Mouse (Mus musculus) heart, adult 11 months (tissue): ENCODE data around the gene Gm10134.
A peak's percentile ranks its signal among the peaks of the same experiment; 100 is the strongest.

Experiments used
- DNase-seq: peaks from one replicate; pipeline ENCODE4 v3.0.0; 2022

Gene Gm10134

DNA sequence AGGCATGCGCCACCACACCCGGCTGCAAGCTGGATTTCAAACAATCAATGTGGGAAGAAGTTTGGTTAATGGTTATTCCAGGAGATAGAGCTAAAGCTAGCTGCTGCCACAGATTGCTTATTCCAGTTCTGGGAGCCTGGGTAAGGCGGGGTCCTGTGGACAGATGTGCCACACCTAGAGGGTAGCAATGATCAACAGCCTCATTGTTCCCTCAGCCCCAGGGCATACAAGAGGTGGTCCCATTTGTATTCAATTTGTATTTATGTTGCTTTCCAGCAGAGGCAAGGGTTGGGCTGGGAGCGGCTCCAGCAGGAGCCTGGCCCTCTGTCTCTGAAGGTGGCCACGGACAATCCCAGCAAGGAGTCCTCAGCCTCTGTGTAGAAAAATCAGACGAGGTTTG lies 396 bp downstream of the Gm10134 start:
- DNase-seq, result peak; percentile 81

GRCm38 (mm10) chr2:28511600-28511999 lies 5.7 kb downstream of the Gm10134 start:
- DNase-seq, result peak; percentile 15

DNA sequence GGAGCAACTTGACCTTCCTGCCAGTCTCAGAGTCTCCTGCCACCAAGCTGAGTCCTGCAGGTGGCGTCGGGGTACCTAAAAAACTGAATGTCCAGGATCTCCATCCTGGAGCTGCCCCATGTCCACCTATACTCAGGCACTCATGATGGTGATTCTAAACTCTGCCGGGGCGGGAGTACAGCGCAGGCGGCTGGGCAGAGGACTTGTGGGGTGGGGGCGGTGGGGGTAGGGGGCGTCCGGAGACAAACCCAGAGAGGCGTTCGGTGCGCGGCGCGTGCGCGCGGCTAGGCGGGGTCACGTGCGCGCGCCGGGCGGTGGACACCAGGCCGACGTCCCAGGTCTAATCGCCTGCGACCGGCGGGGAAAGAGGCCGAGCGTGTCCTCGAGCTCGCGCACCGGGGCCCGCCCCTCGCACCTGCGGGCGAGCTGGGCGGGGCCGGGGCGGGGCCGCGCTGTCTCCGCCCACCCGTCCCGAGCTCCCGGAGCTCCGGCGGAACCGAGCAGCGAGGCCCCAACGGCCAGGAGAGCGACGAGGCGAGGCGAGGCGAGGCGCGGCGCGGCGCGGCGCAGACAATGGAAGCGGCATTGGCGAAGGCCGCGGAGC lies 7.0 kb downstream of the Gm10134 start, which contains the start of gene Ralgds:
Gene Ralgds, plus strand, starts transcription at position 328 of the 604 bp plus-strand sequence.
- DNase-seq, result peak; percentile 95

GRCm38 (mm10) chr2:28513431-28514370 lies 7.8 kb downstream of the Gm10134 start:
- DNase-seq, result peak; percentile 91

GRCm38 (mm10) chr2:28514489-28514888 lies 8.6 kb downstream of the Gm10134 start:
- peak; percentile 95 for DNase-seq

- DNase-seq, result peak; percentile 97
Measured at GRCm38 (mm10) chr2:28517206-28517909, 11.5 kb downstream of the Gm10134 start.

DNA sequence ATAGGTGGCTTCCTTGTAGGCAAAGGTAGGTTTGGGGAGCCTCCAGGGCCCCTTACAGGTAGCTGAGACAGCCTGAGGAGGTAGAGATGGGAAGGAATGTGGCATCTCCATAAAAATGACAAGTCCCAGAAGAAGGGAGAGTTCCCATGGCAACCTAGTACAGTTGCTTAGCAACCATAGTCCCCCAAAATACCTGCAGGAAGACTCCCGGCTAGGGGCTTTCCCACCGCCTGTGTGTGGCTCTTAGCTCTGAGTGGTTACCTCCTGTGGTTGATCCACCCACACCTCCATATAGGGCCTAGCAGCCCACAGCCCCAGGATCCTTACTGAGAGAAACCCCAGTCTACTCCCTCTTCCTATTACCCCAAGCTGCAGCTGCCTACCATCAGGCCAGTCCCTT lies 12.3 kb downstream of the Gm10134 start:
- DNase-seq, result peak; percentile 88

GRCm38 (mm10) chr2:28520581-28520980 lies 14.7 kb downstream of the Gm10134 start:
- DNase-seq, result peak; percentile 88

- DNase-seq, result peak; percentile 94
Measured at GRCm38 (mm10) chr2:28521571-28522151, 15.8 kb downstream of the Gm10134 start.

DNA sequence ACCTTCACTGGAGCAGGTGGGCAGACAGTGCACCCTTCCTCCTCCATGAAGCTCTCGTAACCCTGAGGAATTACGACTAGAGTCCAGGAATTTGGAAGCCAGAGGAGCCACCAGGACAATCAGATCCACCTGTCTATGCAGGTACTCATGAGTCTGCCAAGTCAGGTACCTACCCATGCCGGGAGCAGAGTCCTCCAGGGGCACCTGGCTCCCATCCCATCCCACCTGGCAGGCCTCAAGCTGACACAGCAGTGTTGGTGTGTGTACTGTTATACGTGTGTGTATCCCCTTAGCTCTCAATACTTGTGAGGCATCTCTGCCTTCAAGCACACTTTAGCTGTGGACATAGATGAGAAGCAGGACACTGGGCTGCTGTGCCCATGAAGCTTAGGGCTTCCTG lies 16.3 kb downstream of the Gm10134 start:
- peak; percentile 94 for DNase-seq

DNA sequence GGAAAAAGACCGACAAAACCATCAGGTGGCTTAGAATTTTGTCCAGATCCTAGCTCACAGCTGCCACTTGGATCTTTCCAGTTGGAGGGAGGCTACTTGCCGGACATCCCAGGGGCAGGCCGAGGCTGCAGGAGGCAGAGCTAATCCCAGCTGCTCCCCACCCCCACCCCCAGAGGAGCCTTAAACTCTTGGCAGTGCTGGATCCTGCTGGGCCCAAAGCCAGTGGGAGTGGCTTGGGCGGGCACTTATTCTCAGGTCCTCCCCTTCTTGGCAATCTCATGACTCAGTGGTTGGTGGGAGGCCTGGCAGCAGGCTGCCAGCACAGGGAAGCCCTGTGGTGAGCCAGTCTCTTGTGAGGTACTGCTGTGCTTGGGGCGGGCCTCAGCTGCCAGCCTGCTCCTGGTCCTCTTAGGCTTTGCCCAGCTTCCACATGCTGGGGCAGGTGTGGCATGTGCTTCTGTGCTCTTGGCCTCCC lies 17.8 kb downstream of the Gm10134 start:
- DNase-seq, result peak; percentile 99

DNA sequence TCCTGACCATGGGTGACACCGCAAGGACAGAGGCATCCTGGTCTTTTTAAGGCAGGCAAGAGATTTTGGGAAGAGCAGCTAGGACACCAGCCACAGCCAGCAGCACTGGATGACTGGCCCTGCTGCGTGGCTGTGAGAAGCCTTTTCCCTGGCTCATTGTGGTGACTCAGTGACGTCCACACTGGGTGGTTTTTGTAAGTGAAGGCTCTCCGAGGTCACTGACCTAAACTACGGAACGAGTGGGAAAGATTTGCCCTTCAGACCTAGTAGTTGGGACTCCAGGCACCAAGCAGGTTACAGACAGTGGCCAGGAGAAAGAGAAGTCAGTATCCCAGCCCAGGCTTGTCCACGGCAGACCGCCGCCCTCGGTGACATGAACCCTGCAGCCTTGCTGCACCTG lies 18.5 kb downstream of the Gm10134 start:
- no peak for DNase-seq

GRCm38 (mm10) chr2:28525219-28525942 lies 19.5 kb downstream of the Gm10134 start:
- peak; percentile 99 for DNase-seq

GRCm38 (mm10) chr2:28525943-28526876 lies 20.3 kb downstream of the Gm10134 start:
- peak; percentile 93 for DNase-seq

- DNase-seq, result no peak
Measured at GRCm38 (mm10) chr2:28527436-28528353, 21.8 kb downstream of the Gm10134 start.

- no peak for DNase-seq
Measured at GRCm38 (mm10) chr2:28528354-28528730, 22.4 kb downstream of the Gm10134 start.

GRCm38 (mm10) chr2:28529856-28530255 lies 24.0 kb downstream of the Gm10134 start:
- peak; percentile 92 for DNase-seq

- DNase-seq, result peak; percentile 95
Measured at GRCm38 (mm10) chr2:28530311-28530710, 24.4 kb downstream of the Gm10134 start.

GRCm38 (mm10) chr2:28532938-28533771 lies 27.3 kb downstream of the Gm10134 start:
- DNase-seq, result peak; percentile 99
